Mouse (Mus musculus) lung, embryonic 15.5 days (tissue): ENCODE measurements around the gene Ptges. TPM values are rescaled to one million over a fixed set of nuclear protein-coding genes. Genes with fewer than 3 reads are reported as not detected.

ENCODE experiments used
- polyA plus RNA-seq: library from polyadenylated mRNA; unstranded; fragments of >200 nt; fragmentation: Nextera tagmentation; extraction: Ambion mirVana; gene quantifications from 2 replicates; pipeline ENCODE4 v1.2.1, GENCODE M21; 2015

Ptges gene
- polyA plus RNA-seq, 1 experiment from 2014 or later: 19.3 TPM

Other genes starting within 250 kb of the Ptges start
- 4.7 and 6.0 TPM in 2 replicates for gene 1700001O22Rik, start 126.2 kb downstream of the Ptges start, polyA plus RNA-seq
- 82.9 and 87.2 TPM in 2 replicates for gene Ntmt1, start 122.0 kb downstream of the Ptges start, polyA plus RNA-seq
- gene Asb6, start 99.5 kb downstream of the Ptges start, polyA plus RNA-seq: 31.8 and 34.0 TPM in 2 replicates
- gene Prrx2, start 94.9 kb downstream of the Ptges start, polyA plus RNA-seq: 9.7 and 12.5 TPM in 2 replicates
- gene Tor1b, start 23.1 kb upstream of the Ptges start, polyA plus RNA-seq: 38.6 and 38.7 TPM in 2 replicates
- 79.3 and 79.4 TPM in 2 replicates for gene Tor1a, start 38.1 kb upstream of the Ptges start, polyA plus RNA-seq
- 55.6 and 56.9 TPM in 2 replicates for gene BC005624, start 52.3 kb upstream of the Ptges start, polyA plus RNA-seq
- gene Usp20, start 52.4 kb upstream of the Ptges start, polyA plus RNA-seq: 14.8 and 16.6 TPM in 2 replicates
- 14.2 and 17.7 TPM in 2 replicates for gene Fnbp1, start 212.1 kb upstream of the Ptges start, polyA plus RNA-seq
- 32.3 and 33.3 TPM in 2 replicates for gene Gpr107, start 222.5 kb upstream of the Ptges start, polyA plus RNA-seq